Mouse (Mus musculus) G1E (cell line): ENCODE measurements around the gene Inhbc.

Experiments
- CTCF ChIP-seq: IDR thresholded peaks from 2 replicates; pipeline ENCODE4 v1.5.1; 2012; ENCODE audit warnings: low read depth, low read length, inconsistent platforms, mixed read lengths
- GATA1 ChIP-seq: IDR thresholded peaks from 2 replicates; pipeline ENCODE4 v1.6.1; 2012; ENCODE audit warnings: borderline replicate concordance, low read length, inconsistent platforms, mixed read lengths

GRCm38 (mm10) chr10:127341360-127341690 lies 28.9 kb downstream of the Inhbc start:
- no peak for TF ChIP-seq CTCF
- no peak for TF ChIP-seq GATA1
